Mouse (Mus musculus): ENCODE results near the gene H1fnt. TPM values are rescaled to one million over a fixed set of nuclear protein-coding genes. Genes with fewer than 3 reads are reported as not detected.

The H1fnt gene
- total and polyA plus RNA-seq, 3 experiments = 0.18 TPM; not detected in 2

GRCm38 (mm10) chr15:98220877-98221276, 36.2 kb downstream of the H1fnt start, which contains the start of the genes Gm44579 and Olfr287:
TSS of gene Gm44579 (minus strand) at chr15:98220977.
TSS of gene Olfr287 (minus strand) at chr15:98221056.
- no peak for DNase-seq
- Histone ChIP-seq H3K27ac (no peak within 1 kb of the TSS), H3K4me1 (ENCODE audit: control insufficient read depth, insufficient read depth, low read length) (no peaks in the 10 kb centered on the region), H3K36me3 (ENCODE audit: control insufficient read depth, insufficient read depth, low read length) (no peaks in the 10 kb centered on the region), H3K79me2 (replicated peaks; ENCODE audit: control insufficient read depth, insufficient read depth, low read length) (no peaks in the 10 kb centered on the region), H3K9ac (ENCODE audit: low read depth, low read length) (no peak within 1 kb of the TSS), H3K27me3 (ENCODE audit: control insufficient read depth, insufficient read depth, low read length) (no peaks in the 10 kb centered on the region), H3K4me3 (no peak within 1 kb of the TSS)
- intact Hi-C loops (cut with DNase I) = no loop called here
- 69% methylated on average over 4 of the region's 4 CpGs for WGBS
- no peak for TF ChIP-seq EP300 (IDR thresholded peaks at IDR 0.05; ENCODE audit: insufficient read depth, low read depth, low read length)
- TF ChIP-seq CTCF (IDR thresholded peaks at IDR 0.05) = no peak
- no peak for TF ChIP-seq POLR2A (IDR thresholded peaks at IDR 0.05; ENCODE audit: insufficient read depth, low read depth, low read length)

- H3K27me3 ChIP-seq (ENCODE audit: control insufficient read depth, insufficient read depth, low read length) = no peaks in the 10 kb centered on the region
- intact Hi-C loops (cut with DNase I) = no loop called here
- no peak overlapping the region for H3K9ac ChIP-seq (ENCODE audit: low read depth, low read length)
- no peaks in the 10 kb centered on the region for H3K36me3 ChIP-seq (ENCODE audit: control insufficient read depth, insufficient read depth, low read length)
- no peak for TF ChIP-seq CTCF (IDR thresholded peaks at IDR 0.05)
- no peak for TF ChIP-seq POLR2A (IDR thresholded peaks at IDR 0.05; ENCODE audit: insufficient read depth, low read depth, low read length)
- no peak for TF ChIP-seq EP300 (IDR thresholded peaks at IDR 0.05; ENCODE audit: insufficient read depth, low read depth, low read length)
- H3K79me2 ChIP-seq (replicated peaks; ENCODE audit: control insufficient read depth, insufficient read depth, low read length) = no peaks in the 10 kb centered on the region
- no peak overlapping the region for H3K27ac ChIP-seq
- no peaks in the 10 kb centered on the region; the same call in 1 of the 2 replicates for H3K4me1 ChIP-seq (ENCODE audit: control insufficient read depth, insufficient read depth, low read length)
- no peak overlapping the region for H3K4me3 ChIP-seq
- DNase-seq = no peak
- WGBS = 47% methylated on average over 5 of the region's 5 CpGs
These were observed 43.0 kb downstream of the H1fnt start for GRCm38 (mm10) chr15:98214130-98214529.

GRCm38 (mm10) chr15:98213336-98213870, 43.7 kb downstream of the H1fnt start:
- Histone ChIP-seq H3K9ac (ENCODE audit: low read depth, low read length) (no peak overlapping the region), H3K27me3 (ENCODE audit: control insufficient read depth, insufficient read depth, low read length) (no peaks in the 10 kb centered on the region), H3K27ac (no peak overlapping the region), H3K79me2 (replicated peaks; ENCODE audit: control insufficient read depth, insufficient read depth, low read length) (no peaks in the 10 kb centered on the region), H3K36me3 (ENCODE audit: control insufficient read depth, insufficient read depth, low read length) (no peaks in the 10 kb centered on the region), H3K4me1 (ENCODE audit: control insufficient read depth, insufficient read depth, low read length) (no peaks in the 10 kb centered on the region; the same call in 1 of the 2 replicates), H3K4me3 (no peak overlapping the region)
- intact Hi-C loops (cut with DNase I) = no loop called here
- DNase-seq = no peak
- no peak for TF ChIP-seq POLR2A (IDR thresholded peaks at IDR 0.05; ENCODE audit: insufficient read depth, low read depth, low read length)
- TF ChIP-seq EP300 (IDR thresholded peaks at IDR 0.05; ENCODE audit: insufficient read depth, low read depth, low read length) = no peak
- no peak for TF ChIP-seq CTCF (IDR thresholded peaks at IDR 0.05)
- WGBS = 67% methylated on average over 5 of the region's 5 CpGs

GRCm38 (mm10) chr15:98209676-98210075, 47.4 kb downstream of the H1fnt start:
- no peak for DNase-seq

More at GRCm38 (mm10) chr15:98209676-98210075, 47.4 kb downstream of the H1fnt start:
- intact Hi-C loops (cut with DNase I) = no loop called here
- no peak for TF ChIP-seq POLR2A (IDR thresholded peaks at IDR 0.05; ENCODE audit: insufficient read depth, low read depth, low read length)
- no peak for TF ChIP-seq CTCF (IDR thresholded peaks at IDR 0.05)
- TF ChIP-seq EP300 (IDR thresholded peaks at IDR 0.05; ENCODE audit: insufficient read depth, low read depth, low read length) = no peak
- H3K9ac ChIP-seq (ENCODE audit: low read depth, low read length) = no peak overlapping the region
- no peak overlapping the region for H3K4me3 ChIP-seq
- no peaks in the 10 kb centered on the region for H3K36me3 ChIP-seq (ENCODE audit: control insufficient read depth, insufficient read depth, low read length)
- 70% methylated on average over 7 of the region's 7 CpGs for WGBS
- H3K27me3 ChIP-seq (ENCODE audit: control insufficient read depth, insufficient read depth, low read length) = no peaks in the 10 kb centered on the region
- H3K4me1 ChIP-seq (ENCODE audit: control insufficient read depth, insufficient read depth, low read length) = no peaks in the 10 kb centered on the region; the same call in 1 of the 2 replicates
- no peak overlapping the region for H3K27ac ChIP-seq
- H3K79me2 ChIP-seq (replicated peaks; ENCODE audit: control insufficient read depth, insufficient read depth, low read length) = no peaks in the 10 kb centered on the region

Other genes starting within 250 kb of the H1fnt start
- 100 to 1,000 TPM; 800 to 921 TPM for gene Pfkm, start 164.7 kb downstream of the H1fnt start, total RNA-seq (2021)
- 521 and 828 TPM in 2 replicates for gene Pfkm, start 164.7 kb downstream of the H1fnt start, polyA plus RNA-seq (2012; rRNA removed)
- gene Senp1, start 163.5 kb downstream of the H1fnt start, total RNA-seq (2021) = 1 to 10 TPM; 9.8 to 10.0 TPM
- gene Senp1, start 163.5 kb downstream of the H1fnt start, polyA plus RNA-seq (2012; rRNA removed) = 5.3 and 10.1 TPM in 2 replicates
- 100 to 1,000 TPM; 105 to 118 TPM for gene Asb8, start 91.7 kb downstream of the H1fnt start, total RNA-seq (2021)
- gene Asb8, start 91.7 kb downstream of the H1fnt start, polyA plus RNA-seq (2012; rRNA removed) = 104 and 172 TPM in 2 replicates
- gene Ccdc184, start 90.1 kb downstream of the H1fnt start, total RNA-seq (2021) = under 1 TPM; 0.52 to 0.63 TPM
- 0.61 and 0.94 TPM in 2 replicates for gene Ccdc184, start 90.1 kb downstream of the H1fnt start, polyA plus RNA-seq (2012; rRNA removed)
- gene Olfr288, start 61.8 kb downstream of the H1fnt start, total RNA-seq (2021) = not detected
- gene Olfr288, start 61.8 kb downstream of the H1fnt start, polyA plus RNA-seq (2012; rRNA removed) = not detected in 2 replicates
- gene Gm44579, start 36.3 kb downstream of the H1fnt start, total RNA-seq (2021) = not detected
- gene Gm44579, start 36.3 kb downstream of the H1fnt start, polyA plus RNA-seq (2012; rRNA removed) = not detected in 2 replicates
- not detected for gene Olfr287, start 36.2 kb downstream of the H1fnt start, total RNA-seq (2021)
- gene Olfr287, start 36.2 kb downstream of the H1fnt start, polyA plus RNA-seq (2012; rRNA removed) = not detected in 2 replicates
- not detected for gene Olfr286, start 22.8 kb downstream of the H1fnt start, total RNA-seq (2021)
- gene Olfr286, start 22.8 kb downstream of the H1fnt start, polyA plus RNA-seq (2012; rRNA removed) = not detected in 2 replicates
- 1 to 10 TPM; 5.2 to 6.4 TPM for gene Zfp641, start 38.9 kb upstream of the H1fnt start, total RNA-seq (2021)
- 2.6 and 4.5 TPM in 2 replicates for gene Zfp641, start 38.9 kb upstream of the H1fnt start, polyA plus RNA-seq (2012; rRNA removed)
- gene Olfr285, start 60.1 kb upstream of the H1fnt start, total RNA-seq (2021) = not detected
- gene Olfr285, start 60.1 kb upstream of the H1fnt start, polyA plus RNA-seq (2012; rRNA removed) = not detected in 2 replicates
- gene Olfr284, start 83.7 kb upstream of the H1fnt start, total RNA-seq (2021) = not detected
- gene Olfr284, start 83.7 kb upstream of the H1fnt start, polyA plus RNA-seq (2012; rRNA removed) = not detected in 2 replicates
- not detected for gene Olfr283, start 123.7 kb upstream of the H1fnt start, total RNA-seq (2021)
- not detected in 2 replicates for gene Olfr283, start 123.7 kb upstream of the H1fnt start, polyA plus RNA-seq (2012; rRNA removed)
- gene Olfr282, start 173.9 kb upstream of the H1fnt start, total RNA-seq (2021) = not detected
- gene Olfr282, start 173.9 kb upstream of the H1fnt start, polyA plus RNA-seq (2012; rRNA removed) = not detected in 2 replicates
- not detected for gene Olfr281, start 195.3 kb upstream of the H1fnt start, total RNA-seq (2021)
- not detected in 2 replicates for gene Olfr281, start 195.3 kb upstream of the H1fnt start, polyA plus RNA-seq (2012; rRNA removed)
- not detected for gene OR5BS1P, start 212.6 kb upstream of the H1fnt start, total RNA-seq (2021)
- gene OR5BS1P, start 212.6 kb upstream of the H1fnt start, polyA plus RNA-seq (2012; rRNA removed) = not detected in 2 replicates
- not detected for gene Lalba, start 225.4 kb upstream of the H1fnt start, total RNA-seq (2021)
- 0.45 TPM in 1 of 2 replicates, not detected in the other for gene Lalba, start 225.4 kb upstream of the H1fnt start, polyA plus RNA-seq (2012; rRNA removed)
- not detected for gene Olfr279, start 235.1 kb upstream of the H1fnt start, total RNA-seq (2021)
- gene Olfr279, start 235.1 kb upstream of the H1fnt start, polyA plus RNA-seq (2012; rRNA removed) = not detected in 2 replicates

Data from heart, adult 2 months (tissue).